Mouse (Mus musculus) lung, postnatal 0 days (tissue): ENCODE results near the gene Nr2e1.

Source experiments
- CTCF ChIP-seq: IDR thresholded peaks from 2 replicates; pipeline ENCODE4 v1.5.1; 2016; ENCODE audit warnings: antibody characterized with exemption, mild to moderate bottlenecking
- EP300 ChIP-seq: IDR thresholded peaks from 2 replicates; pipeline ENCODE4 v1.6.1; 2016; ENCODE audit warnings: antibody characterized with exemption, mild to moderate bottlenecking, control low read depth

- TF ChIP-seq EP300 (no peak), CTCF (no peak)
Observed at GRCm38 (mm10) chr10:42578698-42579474, 4.5 kb downstream of the Nr2e1 start.
